Mouse (Mus musculus): ENCODE measurements around the gene Ehmt1. TPM values are rescaled to one million over a fixed set of nuclear protein-coding genes. Genes with fewer than 3 reads are reported as not detected.
A peak's percentile ranks its signal among the peaks of the same experiment; 100 is the strongest.

The Ehmt1 gene
- total RNA-seq, 2 experiments from 2014 or later: 51.2 to 57.9 TPM

DNA sequence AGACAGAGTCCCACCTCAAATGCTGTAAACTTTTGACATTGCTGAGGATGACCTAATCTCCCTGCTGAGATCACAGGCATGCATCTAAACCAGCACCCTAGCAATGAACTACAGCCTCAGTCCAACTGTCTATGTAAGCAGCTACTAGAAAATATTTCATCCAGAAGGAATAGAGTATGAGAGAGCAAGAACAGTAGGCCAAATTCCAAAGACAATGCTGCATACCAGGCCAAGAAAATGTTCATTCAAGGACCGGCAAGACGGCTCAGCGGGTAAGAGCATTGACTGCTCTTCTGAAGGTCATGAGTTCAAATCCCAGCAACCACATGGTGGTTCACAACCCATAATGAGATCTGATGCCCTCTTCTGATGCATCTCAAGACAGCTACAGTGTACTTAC lies 4.7 kb downstream of the Ehmt1 start:
- no peak for DNase-seq
- intact Hi-C loops (cut with DNase I): loop anchor here (5.0 kb wide), 1 partner anchor 62 kb away; no protein-coding TSS in a partner anchor

DNA sequence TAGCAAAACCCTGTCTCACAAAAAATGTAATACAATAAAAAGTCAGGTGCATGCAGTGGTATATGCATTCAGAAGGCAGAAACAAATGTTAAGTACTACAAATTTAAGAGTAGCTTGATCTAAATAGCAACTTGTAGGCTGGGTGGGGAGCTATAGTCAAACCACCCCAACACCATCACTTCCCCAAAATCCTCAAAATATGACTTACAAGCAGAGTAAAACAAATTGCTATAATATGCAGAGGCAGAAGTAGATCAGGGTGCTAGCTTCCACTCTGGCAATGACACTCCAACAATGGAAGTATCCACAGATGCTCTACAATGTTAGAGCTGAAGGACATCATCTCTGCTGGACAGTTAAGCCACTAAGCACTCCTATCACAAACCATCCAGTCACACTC lies 6.8 kb downstream of the Ehmt1 start:
- intact Hi-C loops (cut with DNase I): no loop called here
- DNase-seq: no peak

DNA sequence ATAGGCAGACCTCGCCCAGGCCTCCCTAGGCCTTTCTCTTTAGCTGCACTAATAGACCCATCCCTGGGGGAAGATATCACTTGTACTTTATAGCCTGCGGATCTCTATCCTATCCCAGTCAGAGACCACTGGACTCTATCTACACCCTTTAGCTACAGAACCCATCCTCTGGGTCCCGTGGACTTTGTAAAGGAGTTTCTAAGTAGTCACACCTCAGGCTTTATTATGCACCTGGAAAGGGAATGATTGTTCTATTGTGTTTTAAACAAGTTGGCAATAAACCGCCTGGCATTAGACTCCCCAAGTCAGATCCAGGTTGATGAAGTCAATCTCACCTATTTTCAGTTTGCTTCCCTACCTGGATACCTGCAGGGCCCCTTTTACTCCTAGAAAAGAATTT lies 7.2 kb downstream of the Ehmt1 start:
- intact Hi-C loops (cut with DNase I): no loop called here
- DNase-seq: no peak

DNA sequence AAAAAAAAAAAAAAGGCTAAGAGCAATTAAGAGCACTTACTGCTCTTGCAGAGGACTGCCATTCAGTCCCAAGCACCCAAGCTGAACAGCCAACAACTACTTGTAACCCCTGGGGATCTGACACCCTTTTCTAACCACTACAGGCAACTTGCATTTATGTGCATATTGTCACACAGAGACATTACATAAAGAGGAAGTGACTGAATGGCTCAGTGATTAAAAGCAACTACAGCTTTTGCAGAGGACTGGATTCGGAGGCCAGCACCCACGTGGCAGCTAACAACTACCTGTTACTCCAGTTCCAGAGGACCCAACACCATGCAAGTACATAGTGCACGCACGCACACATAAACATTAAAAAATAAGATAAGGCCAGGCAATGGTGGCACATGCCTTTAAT lies 8.9 kb downstream of the Ehmt1 start:
- DNase-seq: no peak

GRCm38 (mm10) chr2:24905653-24906155 lies 13.7 kb downstream of the Ehmt1 start:
- no peak for DNase-seq
- intact Hi-C loops (cut with DNase I): no loop called here

More for the DNA sequence above, 8.9 kb downstream of the Ehmt1 start:
- intact Hi-C loops (cut with DNase I): no loop called here

GRCm38 (mm10) chr2:24904823-24905652 lies 14.4 kb downstream of the Ehmt1 start:
- intact Hi-C loops (cut with DNase I): no loop called here
- DNase-seq: no peak

DNA sequence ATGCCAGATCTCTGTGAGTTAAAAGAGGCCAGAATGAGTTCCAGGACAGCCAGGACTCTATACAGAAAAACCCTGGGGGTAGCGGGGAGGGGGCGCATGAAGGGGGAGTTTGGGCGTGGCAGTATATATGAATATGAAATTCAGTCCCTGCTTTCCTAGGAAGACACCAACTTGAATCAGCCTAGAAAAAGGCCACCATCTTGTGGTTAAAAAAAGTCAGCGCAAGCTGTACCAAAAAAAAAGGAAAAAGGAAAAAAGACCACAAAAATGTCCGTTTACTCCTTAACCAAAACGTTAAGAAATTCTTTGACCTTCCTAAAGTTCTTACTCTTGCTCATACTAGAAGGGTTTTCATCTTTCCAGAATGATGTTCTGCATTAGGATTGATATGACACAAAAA lies 16.4 kb downstream of the Ehmt1 start:
- intact Hi-C loops (cut with DNase I): no loop called here
- DNase-seq: no peak

GRCm38 (mm10) chr2:24901055-24901454 lies 18.4 kb downstream of the Ehmt1 start:
- intact Hi-C loops (cut with DNase I): no loop called here
- no peak for DNase-seq

GRCm38 (mm10) chr2:24899292-24899691 lies 20.1 kb downstream of the Ehmt1 start:
- intact Hi-C loops (cut with DNase I): no loop called here
- no peak for DNase-seq

- intact Hi-C loops (cut with DNase I): no loop called here
- DNase-seq: no peak
Observed at GRCm38 (mm10) chr2:24896761-24897160, 22.7 kb downstream of the Ehmt1 start.

DNA sequence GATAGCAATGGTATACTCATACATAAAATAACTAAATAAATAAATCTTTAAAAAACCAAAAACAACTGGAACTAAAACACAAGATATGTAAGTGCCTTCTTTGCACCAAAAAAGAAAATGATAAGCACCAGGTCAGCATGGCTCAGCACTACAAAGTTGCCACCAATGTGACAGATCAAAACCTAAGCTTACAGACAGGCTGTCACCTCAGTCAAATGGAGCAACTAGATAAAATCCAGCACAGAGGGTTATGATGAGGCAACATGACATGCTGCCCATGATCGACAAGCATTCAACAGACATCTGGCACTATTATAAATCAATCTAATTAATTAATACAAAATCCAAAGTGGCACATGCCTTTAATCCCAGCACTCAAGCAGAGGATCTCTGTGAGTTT lies 25.2 kb downstream of the Ehmt1 start:
- no peak for DNase-seq
- intact Hi-C loops (cut with DNase I): no loop called here

DNA sequence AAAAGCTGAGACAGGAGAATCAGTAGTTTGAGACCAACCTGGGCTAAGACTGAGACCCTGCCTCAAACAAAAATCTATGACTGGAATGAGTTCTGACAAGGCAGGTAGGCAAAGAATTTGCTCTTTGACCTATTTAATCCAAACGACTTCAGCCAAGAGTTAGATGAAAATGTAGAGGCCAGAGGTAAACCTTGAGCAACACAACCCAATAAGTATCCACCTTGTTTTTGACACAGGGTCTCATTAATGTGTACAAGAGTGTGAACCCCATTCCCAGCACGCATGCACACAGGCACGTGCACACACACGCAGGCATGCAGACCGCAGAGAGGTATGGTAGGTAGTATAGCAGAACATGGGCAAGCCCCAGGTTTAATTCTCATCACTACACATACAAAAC lies 27.1 kb downstream of the Ehmt1 start:
- intact Hi-C loops (cut with DNase I): no loop called here
- DNase-seq: no peak

GRCm38 (mm10) chr2:24890541-24891447 lies 28.6 kb downstream of the Ehmt1 start:
- intact Hi-C loops (cut with DNase I): no loop called here
- no peak for DNase-seq

DNA sequence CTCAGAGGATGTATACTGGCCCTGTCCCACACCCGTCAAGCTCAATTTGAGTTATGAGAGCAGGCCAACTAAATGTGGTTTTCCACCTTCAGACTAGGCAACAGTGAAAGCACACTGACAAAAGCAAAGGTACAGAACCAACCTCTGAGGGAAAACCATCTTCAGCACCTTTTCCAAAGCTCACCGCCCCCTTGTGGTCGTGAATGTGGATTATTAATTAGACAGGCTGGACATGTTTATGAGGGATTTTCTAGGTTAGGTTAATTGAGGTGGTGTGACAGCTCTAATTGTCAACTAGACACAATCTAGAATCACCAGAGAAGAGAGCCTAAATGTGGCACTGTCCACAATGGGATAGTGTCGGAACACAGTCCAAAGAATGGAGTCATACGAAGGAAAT lies 30.5 kb downstream of the Ehmt1 start:
- DNase-seq: no peak
- intact Hi-C loops (cut with DNase I): no loop called here

DNA sequence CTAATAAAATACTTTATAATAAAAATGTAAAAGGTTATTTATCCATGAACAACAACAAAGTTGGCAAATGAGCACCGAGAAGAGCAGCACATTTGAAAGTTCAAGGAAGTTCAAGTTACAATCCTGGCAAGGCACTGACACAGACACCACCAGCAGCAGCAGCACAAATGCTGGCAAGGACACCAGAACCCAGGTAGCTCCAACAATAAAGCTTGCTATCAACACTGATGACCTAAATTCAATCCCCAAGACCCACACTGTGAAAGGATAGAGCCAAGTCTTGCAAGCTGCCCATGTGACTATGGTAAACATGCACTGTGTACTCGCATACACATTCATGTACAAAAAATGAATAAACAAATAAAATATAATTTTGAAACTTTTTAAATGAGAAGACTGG lies 38.7 kb downstream of the Ehmt1 start:
- DNase-seq: no peak
- intact Hi-C loops (cut with DNase I): no loop called here

- no peak for DNase-seq
- intact Hi-C loops (cut with DNase I): loop anchor here (5.0 kb wide), 1 partner anchor 956 kb away; no protein-coding TSS in a partner anchor
Observed at GRCm38 (mm10) chr2:24870952-24871351, 48.5 kb downstream of the Ehmt1 start.

DNA sequence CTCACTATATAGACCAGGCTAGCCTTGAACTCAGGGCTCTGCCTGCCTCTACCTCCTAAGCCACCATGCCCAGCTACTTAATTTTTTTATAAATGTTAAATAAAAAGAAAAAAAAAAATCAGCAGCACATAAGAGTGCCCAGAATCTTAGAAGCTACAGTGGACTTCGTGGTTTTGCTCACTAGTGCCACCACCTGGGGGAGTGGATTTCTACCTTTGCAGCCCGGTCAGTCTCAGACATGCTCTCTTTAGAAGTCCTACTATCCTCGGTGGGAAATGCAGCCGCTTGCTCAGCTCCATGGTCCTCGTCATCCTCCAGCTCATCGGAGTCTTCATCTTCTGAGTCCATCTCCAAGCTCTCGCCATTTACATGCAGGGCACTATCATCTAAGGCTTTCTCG lies 56.4 kb downstream of the Ehmt1 start:
- intact Hi-C loops (cut with DNase I): no loop called here
- DNase-seq: peak; percentile 18 to 32

- peak; percentile 32 to 38 for DNase-seq
- intact Hi-C loops (cut with DNase I): loop anchor here (5.0 kb wide), 3 partner anchors 65 to 155 kb away; partner anchors contain the start of gene Ehmt1
Observed at GRCm38 (mm10) chr2:24852408-24852807, 67.0 kb downstream of the Ehmt1 start.

DNA sequence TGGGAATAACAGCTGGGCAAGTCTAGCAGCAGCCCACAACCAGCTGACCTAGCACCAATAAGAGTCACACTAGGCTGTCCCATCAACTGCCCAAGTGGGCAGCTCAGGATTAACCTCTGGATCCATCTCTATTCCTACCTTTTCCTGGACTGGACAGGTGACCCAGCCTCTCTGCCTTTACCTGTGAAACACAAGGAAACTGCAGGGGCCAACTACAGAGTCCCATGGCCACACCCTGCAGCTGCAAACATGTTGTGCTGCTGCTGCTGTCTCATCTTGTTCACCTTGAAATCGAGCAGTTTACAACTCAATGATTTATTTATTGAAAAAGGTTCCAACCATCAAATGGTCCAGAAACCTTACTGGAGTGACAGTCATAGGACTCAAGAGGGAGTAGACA lies 72.9 kb downstream of the Ehmt1 start:
- DNase-seq: no peak
- intact Hi-C loops (cut with DNase I): no loop called here

GRCm38 (mm10) chr2:24845256-24845655 lies 74.2 kb downstream of the Ehmt1 start:
- DNase-seq: no peak
- intact Hi-C loops (cut with DNase I): no loop called here

DNA sequence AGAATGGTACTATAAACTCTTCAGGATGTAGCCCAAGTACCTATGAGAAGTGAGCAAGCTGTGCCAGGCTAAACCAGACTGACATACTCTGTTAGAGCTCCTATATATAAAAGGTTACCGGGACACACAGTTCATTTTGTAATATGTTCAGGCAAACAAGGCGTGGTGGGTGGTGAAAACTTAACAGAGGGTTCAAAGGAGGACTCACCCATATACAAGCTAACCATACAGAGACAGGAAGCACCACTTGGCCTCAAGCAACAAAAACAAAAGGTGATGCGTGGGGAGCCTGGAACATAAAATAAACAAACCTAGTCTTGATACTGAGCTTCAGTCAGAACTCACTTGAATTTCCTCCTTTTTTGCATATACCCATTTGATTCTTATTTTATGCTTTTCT lies 88.8 kb downstream of the Ehmt1 start:
- DNase-seq: no peak
- intact Hi-C loops (cut with DNase I): no loop called here
